Comparison of ENCODE assay signal across 18 mouse cellular contexts in the genomic region with DNA sequence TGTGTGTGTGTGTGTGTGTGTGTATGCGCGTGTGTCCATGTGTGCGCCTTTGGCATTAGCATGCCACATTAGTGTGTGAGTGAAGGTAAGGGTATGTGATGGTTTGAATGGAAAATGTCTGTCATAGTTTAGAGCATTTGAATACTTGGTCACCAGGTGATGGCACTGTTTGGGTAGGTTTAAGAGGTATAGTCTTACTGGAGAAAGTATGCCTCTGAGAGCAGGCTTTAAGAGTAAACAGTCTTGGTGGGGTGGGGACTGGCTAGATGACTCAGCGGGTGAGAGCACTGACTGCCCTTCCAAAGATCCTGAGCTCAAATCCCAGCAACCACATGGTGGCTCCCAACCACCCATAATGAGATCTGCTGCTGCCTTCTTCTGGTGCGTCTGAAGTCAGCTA. TPM values are rescaled to one million over a fixed set of nuclear protein-coding genes. Genes with fewer than 3 reads are reported as not detected.
DNase-seq lines count a peak whose midpoint lies in the region; ATAC-seq lines count a peak whose summit lies in the region.
"Had no signal": no experiment of that assay in that cellular context is flagged by ENCODE, and none has a peak within 500 bp of the region (broad histone marks: within the 10 kb centered on the region; RNA-seq: fewer than 3 reads in every experiment).

No protein-coding gene starts in this region.

- peak; percentile 6 for DNase-seq in neural tube, embryonic 10.5 days (ENCODE audit: extremely low spot score, low spot score)
- peak; percentile 71 for DNase-seq in NIH3T3 (ENCODE audit: low read depth)
- no peak for DNase-seq in yolk sac, embryonic 10.5 days (ENCODE audit: low spot score)
- DNase-seq in left cerebral cortex, postnatal 14 days (ENCODE audit: low spot score in 2 of 2), result no peak
- DNase-seq: adrenal gland, postnatal 14 days; cerebellum, adult 2 months; lung, postnatal 10 days; right cerebral cortex, adult 18-20 months; thymus, postnatal 25 days had no signal

- H3K36me3 ChIP-seq in neural tube, embryonic 15.5 days, result no peaks in the 10 kb centered on the region
- no peaks in the 10 kb centered on the region for H3K36me3 ChIP-seq in liver, embryonic 12.5 days
- H3K36me3 ChIP-seq: heart, embryonic 15.5 days; hindbrain, embryonic 10.5 days; limb, embryonic 13.5 days had no signal

- H3K4me3 ChIP-seq in neural tube, embryonic 15.5 days (replicated peaks), result no peak overlapping the region
- no peak overlapping the region for H3K4me3 ChIP-seq in liver, embryonic 12.5 days
- H3K4me3 ChIP-seq: heart, embryonic 15.5 days; hindbrain, embryonic 10.5 days; limb, embryonic 13.5 days had no signal

- H3K27ac ChIP-seq in neural tube, embryonic 15.5 days (replicated peaks), result no peak overlapping the region
- H3K27ac ChIP-seq in liver, embryonic 12.5 days, result no peak overlapping the region
- H3K27ac ChIP-seq: heart, embryonic 15.5 days; hindbrain, embryonic 10.5 days; limb, embryonic 13.5 days had no signal

- no peaks in the 10 kb centered on the region for H3K4me1 ChIP-seq in neural tube, embryonic 15.5 days
- H3K4me1 ChIP-seq in liver, embryonic 12.5 days, result peaks cover 5% of the 10 kb centered on the region; the same call in 1 of the 2 replicates
- H3K4me1 ChIP-seq: hindbrain, embryonic 10.5 days; limb, embryonic 13.5 days had no signal

- intact Hi-C loops in left cerebral cortex, postnatal 14 days (cut with DNase I), result no loop called here

- no peaks in the 10 kb centered on the region for H3K27me3 ChIP-seq in neural tube, embryonic 15.5 days (replicated peaks)
- H3K27me3 ChIP-seq in liver, embryonic 12.5 days (replicated peaks), result no peaks in the 10 kb centered on the region
- H3K27me3 ChIP-seq: heart, embryonic 15.5 days; limb, embryonic 13.5 days had no signal

- no peak overlapping the region for H3K4me2 ChIP-seq in neural tube, embryonic 15.5 days
- H3K4me2 ChIP-seq in liver, embryonic 12.5 days, result no peak overlapping the region
- H3K4me2 ChIP-seq: heart, embryonic 15.5 days; limb, embryonic 13.5 days had no signal

- ATAC-seq in neural tube, embryonic 15.5 days (ENCODE audit: low FRiP score), result no peak
- peak; percentile 76; the same call in 1 of the 2 replicates for ATAC-seq in liver, embryonic 12.5 days
- ATAC-seq in granulocyte monocyte progenitor cell, adult 5-6 weeks (replicated peaks; ENCODE audit: poor library complexity, severe bottlenecking), result no peak
- ATAC-seq: CD4-positive, CD25-positive, alpha-beta regulatory T cell, adult 4 months; forebrain, embryonic 16.5 days; midbrain, embryonic 16.5 days had no signal

- 89% methylated on average over 5 of the region's 5 CpGs for WGBS in neural tube, embryonic 15.5 days
- WGBS in liver, embryonic 12.5 days (ENCODE audit: insufficient replicate concordance), result 73% methylated on average over 5 of the region's 5 CpGs

- H3K9me3 ChIP-seq in neural tube, embryonic 15.5 days (replicated peaks), result no peaks in the 10 kb centered on the region
- no peaks in the 10 kb centered on the region for H3K9me3 ChIP-seq in liver, embryonic 12.5 days (replicated peaks)
- H3K9me3 ChIP-seq: heart, embryonic 15.5 days; hindbrain, embryonic 10.5 days; limb, embryonic 13.5 days had no signal

- H3K9ac ChIP-seq in neural tube, embryonic 15.5 days (replicated peaks), result no peak overlapping the region
- H3K9ac ChIP-seq in liver, embryonic 12.5 days, result no peak overlapping the region
- H3K9ac ChIP-seq: heart, embryonic 15.5 days; limb, embryonic 13.5 days had no signal

RNA-seq across cellular contexts. Expression of a gene that starts 14.6 kb away (rescaled TPM):
- polyA plus RNA-seq in neural tube, embryonic 15.5 days (2015; fragmentation: Nextera tagmentation; extraction: Ambion mirVana), result 714 and 880 TPM in 2 replicates
- polyA plus RNA-seq in liver, embryonic 12.5 days (2016; fragmentation: Nextera tagmentation; extraction: Ambion mirVana), result 1,584 and 1,643 TPM in 2 replicates
- 1,151 and 1,351 TPM in 2 replicates for total RNA-seq in granulocyte monocyte progenitor cell, adult 5-6 weeks (2014; fragmentation: Nextera tagmentation)
- total RNA-seq in granulocyte monocyte progenitor cell, adult 5-6 weeks (2017), result 1,517 and 1,875 TPM in 2 replicates
- total RNA-seq in left cerebral cortex, postnatal 14 days (2021), result 100 to 1,000 TPM; 169 to 177 TPM

RNA-seq across cellular contexts. Expression of a gene that starts 17.8 kb away (rescaled TPM):
- polyA plus RNA-seq in neural tube, embryonic 15.5 days (2015; fragmentation: Nextera tagmentation; extraction: Ambion mirVana), result 15.1 and 17.8 TPM in 2 replicates
- polyA plus RNA-seq in liver, embryonic 12.5 days (2016; fragmentation: Nextera tagmentation; extraction: Ambion mirVana), result 6.5 TPM in 2 replicates
- total RNA-seq in granulocyte monocyte progenitor cell, adult 5-6 weeks (2014; fragmentation: Nextera tagmentation), result 6.2 and 7.4 TPM in 2 replicates
- total RNA-seq in granulocyte monocyte progenitor cell, adult 5-6 weeks (2017), result 4.8 and 7.1 TPM in 2 replicates
- total RNA-seq in left cerebral cortex, postnatal 14 days (2021), result 10 to 100 TPM; 45.5 to 48.8 TPM

Comparison
In these comparisons a context has a peak if more than half of its experiments do, and no peak if none do; other contexts are left out.
1. DNase-seq: peak in neural tube, embryonic 10.5 days (single experiment) and NIH3T3 (single experiment); none in yolk sac, embryonic 10.5 days (single experiment) and left cerebral cortex, postnatal 14 days (0 of 2).
2. RNA of a gene that starts 14.6 kb away (total RNA-seq): 1,151 to 1,875 TPM in granulocyte monocyte progenitor cell, adult 5-6 weeks; 169 to 177 TPM in left cerebral cortex, postnatal 14 days; every median in the first group is over 4 times any median in the second.
3. RNA of a gene that starts 17.8 kb away (total RNA-seq): 45.5 to 48.8 TPM in left cerebral cortex, postnatal 14 days; 4.8 to 7.4 TPM in granulocyte monocyte progenitor cell, adult 5-6 weeks; every median in the first group is over 4 times any median in the second.